Mouse (Mus musculus) megakaryocyte, embryonic 14.5 days (primary cell): Measurements from ENCODE around the gene Tubg1.

Experiments used
- FLI1 ChIP-seq: IDR thresholded peaks from 2 replicates; pipeline ENCODE4 v1.6.1; 2012; ENCODE audit warnings: low read length, inconsistent platforms, mixed read lengths
- GATA1 ChIP-seq: IDR thresholded peaks from 3 replicates; pipeline ENCODE4 v1.6.1; 2012; ENCODE audit warnings: mixed read lengths, low read length, inconsistent platforms, borderline replicate concordance

- no peak for TF ChIP-seq GATA1
- no peak for TF ChIP-seq FLI1
These were observed 4.2 kb upstream of the Tubg1 start for GRCm38 (mm10) chr11:101115564-101115963.
